Mouse (Mus musculus) MEL (cell line): ENCODE results near the gene Gm1123. TPM values are rescaled to one million over a fixed set of nuclear protein-coding genes. Genes with fewer than 3 reads are reported as not detected.
A peak's percentile ranks its signal among the peaks of the same experiment; 100 is the strongest.

Experiments used
- DNase-seq: peaks from one replicate; pipeline ENCODE4 v3.0.0; 2011; ENCODE audit warnings: low read depth, low spot score
- H3K27ac ChIP-seq: 2 replicates; pipeline ENCODE4 v1.5.1; 2012; ENCODE audit warnings: low read depth, mild to moderate bottlenecking, control low read depth, low read length, moderate library complexity; ENCODE audit not compliant: control insufficient read depth
- H3K27me3 ChIP-seq, 2 experiments: fragments of 150-350 bp in 1 of 2; sonication (generic) in 1 of 2; 2 replicates each; pipeline ENCODE4 v1.6.1; 2012; ENCODE audit warnings: low read length in 2 of 2, mild to moderate bottlenecking in 2 of 2, improper control_type of control experiment in 1 of 2, moderate library complexity in 1 of 2; ENCODE audit not compliant: insufficient read depth in 2 of 2, control insufficient read depth in 1 of 2
- H3K36me3 ChIP-seq, 2 experiments: 2 replicates each; pipeline ENCODE4 v1.6.1; 2012 to 2014; ENCODE audit warnings: low read length in 2 of 2, improper control_type of control experiment in 1 of 2, inconsistent platforms in 1 of 2, mild to moderate bottlenecking in 1 of 2; ENCODE audit not compliant: insufficient read depth in 2 of 2, control insufficient read depth in 1 of 2
- H3K4me1 ChIP-seq, 2 experiments: fragments of 150-350 bp in 1 of 2; sonication (generic) in 1 of 2; 2 replicates each; pipeline ENCODE4 v1.6.1; 2012; ENCODE audit warnings: low read length in 2 of 2, improper control_type of control experiment in 1 of 2, mild to moderate bottlenecking in 1 of 2; ENCODE audit not compliant: insufficient read depth in 2 of 2, control insufficient read depth in 1 of 2
- H3K4me3 ChIP-seq, 2 experiments: fragments of 150-350 bp in 1 of 2; sonication (generic) in 1 of 2; 2 replicates each; pipeline ENCODE4 v1.5.1; 2012; ENCODE audit warnings: low read depth in 2 of 2, low read length in 2 of 2, mild to moderate bottlenecking in 2 of 2, moderate library complexity in 2 of 2, control low read depth in 1 of 2, improper control_type of control experiment in 1 of 2; ENCODE audit not compliant: control insufficient read depth in 1 of 2, insufficient read depth in 1 of 2
- H3K79me2 ChIP-seq: 2 replicates; pipeline ENCODE4 v1.6.1; 2012; ENCODE audit warnings: mild to moderate bottlenecking, low read length, moderate library complexity; ENCODE audit not compliant: control insufficient read depth, poor library complexity, insufficient read depth
- H3K9ac ChIP-seq: 2 replicates; pipeline ENCODE4 v1.6.1; 2012; ENCODE audit warnings: low read depth, mild to moderate bottlenecking, control low read depth, low read length, moderate library complexity; ENCODE audit not compliant: control insufficient read depth, poor library complexity, severe bottlenecking
- H3K9me3 ChIP-seq: fragments of 150-350 bp; sonication (generic); replicated peaks from 2 replicates; pipeline ENCODE4 v1.6.1; 2012; ENCODE audit warnings: mild to moderate bottlenecking, low read length, improper control_type of control experiment, moderate library complexity; ENCODE audit not compliant: insufficient read depth
- CHD1 ChIP-seq: IDR thresholded peaks from 2 replicates; pipeline ENCODE4 v1.6.1; 2012; ENCODE audit warnings: low read depth, mild to moderate bottlenecking, inconsistent platforms, low read length, improper control_type of control experiment
- CHD2 ChIP-seq: IDR thresholded peaks from 2 replicates; pipeline ENCODE4 v1.6.1; 2011; ENCODE audit warnings: low read length, improper control_type of control experiment
- CTCF ChIP-seq, 3 experiments: IDR thresholded peaks in 2 of 3; conservative IDR thresholded peaks in 1 of 3; 2 replicates each; pipeline ENCODE4 v1.5.1; 2011 to 2012; ENCODE audit warnings: low read length in 3 of 3, low read depth in 2 of 3, mild to moderate bottlenecking in 2 of 3, improper control_type of control experiment in 1 of 3, inconsistent platforms in 1 of 3, mixed read lengths in 1 of 3, moderate library complexity in 1 of 3; ENCODE audit not compliant: control insufficient read depth in 1 of 3, insufficient read depth in 1 of 3, poor library complexity in 1 of 3, severe bottlenecking in 1 of 3
- ELF1 ChIP-seq: IDR thresholded peaks from 2 replicates; pipeline ENCODE4 v1.6.1; 2014; ENCODE audit warnings: low read depth, mild to moderate bottlenecking, inconsistent platforms, low read length, improper control_type of control experiment, moderate library complexity
- GABPA ChIP-seq: IDR thresholded peaks from 2 replicates; pipeline ENCODE4 v1.6.1; 2012; ENCODE audit warnings: low read depth, mild to moderate bottlenecking, inconsistent platforms, low read length, improper control_type of control experiment, moderate library complexity
- HCFC1 ChIP-seq: IDR thresholded peaks from 2 replicates; pipeline ENCODE4 v1.6.1; 2012; ENCODE audit warnings: low read depth, mild to moderate bottlenecking, inconsistent platforms, low read length, improper control_type of control experiment, moderate library complexity
- KAT2A ChIP-seq: conservative IDR thresholded peaks from 2 replicates; pipeline ENCODE4 v1.6.1; 2012; ENCODE audit warnings: low read depth, low read length, improper control_type of control experiment, inconsistent platforms
- MEF2A ChIP-seq: IDR thresholded peaks from 2 replicates; pipeline ENCODE4 v1.6.1; 2014; ENCODE audit warnings: low read depth, mild to moderate bottlenecking, inconsistent platforms, low read length, improper control_type of control experiment; ENCODE audit not compliant: poor library complexity, insufficient replicate concordance, severe bottlenecking; ENCODE audit errors: extremely low read depth
- MXI1 ChIP-seq: IDR thresholded peaks from 2 replicates; pipeline ENCODE4 v1.6.1; 2011; ENCODE audit warnings: mild to moderate bottlenecking, low read depth, low read length, improper control_type of control experiment
- NRF1 ChIP-seq: IDR thresholded peaks from 2 replicates; pipeline ENCODE4 v1.6.1; 2014; ENCODE audit warnings: low read depth, mild to moderate bottlenecking, inconsistent platforms, low read length, improper control_type of control experiment, moderate library complexity; ENCODE audit not compliant: poor library complexity, insufficient read depth, severe bottlenecking
- POLR2AphosphoS2 ChIP-seq: IDR thresholded peaks from 2 replicates; pipeline ENCODE4 v1.6.1; 2011; ENCODE audit warnings: low read length, improper control_type of control experiment
- POLR2AphosphoS5 ChIP-seq: IDR thresholded peaks from 2 replicates; pipeline ENCODE4 v1.6.1; 2012; ENCODE audit warnings: low read depth, borderline replicate concordance, mild to moderate bottlenecking, inconsistent platforms, low read length, moderate library complexity, mixed read lengths
- RAD21 ChIP-seq: IDR thresholded peaks from 2 replicates; pipeline ENCODE4 v1.6.1; 2011; ENCODE audit warnings: mild to moderate bottlenecking, low read depth, low read length, improper control_type of control experiment
- SMC3 ChIP-seq: IDR thresholded peaks from 2 replicates; pipeline ENCODE4 v1.6.1; 2011; ENCODE audit warnings: low read depth, low read length, improper control_type of control experiment
- TAL1 ChIP-seq: IDR thresholded peaks from 2 replicates; pipeline ENCODE4 v1.6.1; 2012; ENCODE audit warnings: mild to moderate bottlenecking, inconsistent platforms, low read length, moderate library complexity, mixed read lengths
- TCF12 ChIP-seq: IDR thresholded peaks from 2 replicates; pipeline ENCODE4 v1.6.1; 2014; ENCODE audit warnings: low read depth, mild to moderate bottlenecking, inconsistent platforms, low read length, improper control_type of control experiment, moderate library complexity
- USF1 ChIP-seq: IDR thresholded peaks from 2 replicates; pipeline ENCODE4 v1.6.1; 2014; ENCODE audit warnings: low read depth, mild to moderate bottlenecking, inconsistent platforms, low read length, improper control_type of control experiment, moderate library complexity
- USF2 ChIP-seq, 2 experiments: IDR thresholded peaks; 2 replicates each; pipeline ENCODE4 v1.6.1; 2011 to 2012; ENCODE audit warnings: improper control_type of control experiment in 2 of 2, low read length in 2 of 2, borderline replicate concordance in 1 of 2, inconsistent platforms in 1 of 2, low read depth in 1 of 2, mild to moderate bottlenecking in 1 of 2; ENCODE audit not compliant: insufficient read depth in 1 of 2
- ZC3H11A ChIP-seq: IDR thresholded peaks from 2 replicates; pipeline ENCODE4 v1.6.1; 2012; ENCODE audit warnings: low read depth, mild to moderate bottlenecking, inconsistent platforms, low read length, improper control_type of control experiment
- polyA plus RNA-seq, 2 experiments: library from polyadenylated mRNA; stranded (reverse) in 1 of 2; unstranded in 1 of 2; fragments of >175 nt in 1 of 2; fragments of >200 nt in 1 of 2; gene quantifications; 2 replicates each; pipeline versions ENCODE4 v1.2.1 to v1.2.4; 2012; ENCODE audit warnings: low replicate concordance in 2 of 2, low read depth in 1 of 2; ENCODE audit not compliant: insufficient read length in 2 of 2, insufficient read depth in 1 of 2, missing spikeins in 1 of 2
- total RNA-seq: library from RNA; depleted of rRNA; stranded (reverse); fragments of 300-350 nt; gene quantifications from 2 replicates; pipeline ENCODE4 v1.2.3, GENCODE M21; 2012

Gm1123 gene
- total and polyA plus RNA-seq, 3 experiments = not detected

- H3K36me3 ChIP-seq = no peaks in the 10 kb centered on the region
- no peak overlapping the region for H3K9ac ChIP-seq
- H3K4me1 ChIP-seq = no peaks in the 10 kb centered on the region
- TF ChIP-seq TCF12 = no peak
- no peaks in the 10 kb centered on the region for H3K79me2 ChIP-seq
- H3K27me3 ChIP-seq = no peaks in the 10 kb centered on the region
- no peak for DNase-seq
- H3K9me3 ChIP-seq = no peaks in the 10 kb centered on the region
- no peak overlapping the region for H3K27ac ChIP-seq
- H3K4me3 ChIP-seq = no peak overlapping the region
These were observed 45.8 kb upstream of the Gm1123 start for GRCm38 (mm10) chr9:99081308-99081707.

DNA sequence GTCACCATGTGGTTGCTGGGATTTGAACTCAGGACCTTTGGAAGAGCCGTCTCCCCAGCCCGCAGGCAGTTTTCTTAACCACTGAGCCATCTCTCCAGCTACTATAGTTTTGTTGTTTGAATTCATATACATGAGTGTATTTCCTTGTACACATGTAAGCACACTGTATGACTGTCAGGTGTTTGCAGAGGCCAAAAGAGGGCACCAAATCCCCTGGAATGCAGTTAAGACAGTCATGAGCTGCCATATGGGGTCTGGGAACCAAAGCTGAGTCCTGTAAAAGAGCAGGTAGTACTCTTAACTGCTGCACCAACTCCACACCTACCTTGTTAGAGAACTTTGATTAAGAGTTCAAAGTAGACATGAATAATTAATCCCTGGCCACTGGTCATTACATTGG lies 45.1 kb upstream of the Gm1123 start:
- peak; percentile 31 for TF ChIP-seq ZC3H11A
- no peak for TF ChIP-seq USF1
- no peak for TF ChIP-seq MEF2A
- TF ChIP-seq CHD1 = no peak
- peak; percentile 66 for TF ChIP-seq RAD21
- TF ChIP-seq SMC3 = peak; percentile 52
- TF ChIP-seq CTCF (IDR thresholded peaks at IDR 0.05 in 2 of 3, conservative IDR thresholded peaks at IDR 0.05 in 1 of 3; ENCODE audit: control insufficient read depth in 1 of 3, insufficient read depth in 1 of 3, low read depth in 2 of 3, low read length in 3 of 3, poor library complexity in 1 of 3, severe bottlenecking in 1 of 3) = peak in 2 of 3 experiments; percentile 25 to 56; a peak in 3 of 6 replicates
- H3K79me2 ChIP-seq = no peaks in the 10 kb centered on the region
- H3K4me3 ChIP-seq = no peak overlapping the region
- no peak overlapping the region for H3K9ac ChIP-seq
- H3K27ac ChIP-seq = no peak overlapping the region
- H3K36me3 ChIP-seq = no peaks in the 10 kb centered on the region
- no peaks in the 10 kb centered on the region for H3K9me3 ChIP-seq
- no peaks in the 10 kb centered on the region for H3K4me1 ChIP-seq
- peak; percentile 48 for DNase-seq
- no peaks in the 10 kb centered on the region for H3K27me3 ChIP-seq

GRCm38 (mm10) chr9:99074462-99074861 lies 38.9 kb upstream of the Gm1123 start:
- Histone ChIP-seq H3K4me3 (no peak overlapping the region), H3K9ac (no peak overlapping the region), H3K27ac (no peak overlapping the region), H3K36me3 (no peaks in the 10 kb centered on the region; a peak in 2 of 4 replicates), H3K4me1 (peaks cover 0 to 5% of the 10 kb centered on the region in 2 experiments; a peak in 2 of 4 replicates), H3K27me3 (no peaks in the 10 kb centered on the region), H3K79me2 (no peaks in the 10 kb centered on the region), H3K9me3 (no peaks in the 10 kb centered on the region)
- DNase-seq = no peak
- TF ChIP-seq MEF2A (no peak), CTCF (IDR thresholded peaks at IDR 0.05 in 2 of 3, conservative IDR thresholded peaks at IDR 0.05 in 1 of 3; ENCODE audit: control insufficient read depth in 1 of 3, insufficient read depth in 1 of 3, low read depth in 2 of 3, low read length in 3 of 3, poor library complexity in 1 of 3, severe bottlenecking in 1 of 3) (no peak), POLR2AphosphoS2 (no peak), CHD2 (no peak), NRF1 (no peak), HCFC1 (no peak), GABPA (no peak), TAL1 (no peak), ELF1 (no peak), POLR2AphosphoS5 (no peak), ZC3H11A (no peak), KAT2A (no peak), USF2 (IDR thresholded peaks at IDR 0.05; ENCODE audit: borderline replicate concordance in 1 of 2, insufficient read depth in 1 of 2, low read depth in 1 of 2, low read length in 2 of 2) (no peak), MXI1 (no peak)
